Mouse (Mus musculus) cerebellum, adult 2 months (tissue): ENCODE measurements around the gene Klhl33.
"Not testable (repeated sequence)": the region's sequence is repeated elsewhere in the genome, so short reads cannot be mapped to it uniquely, and the experiment has no call there.

ENCODE experiments used
- CTCF ChIP-seq: fragments of 200-500 bp; IDR thresholded peaks from 2 replicates; pipeline ENCODE4 v1.5.1; 2011; ENCODE audit warnings: low read depth, mild to moderate bottlenecking, control low read depth, low read length, moderate library complexity, borderline replicate concordance; ENCODE audit not compliant: insufficient read depth
- POLR2A ChIP-seq: fragments of 200-500 bp; IDR thresholded peaks from 2 replicates; pipeline ENCODE4 v1.6.1; 2011; ENCODE audit warnings: low read length, control low read depth, borderline replicate concordance; ENCODE audit not compliant: insufficient read depth

DNA sequence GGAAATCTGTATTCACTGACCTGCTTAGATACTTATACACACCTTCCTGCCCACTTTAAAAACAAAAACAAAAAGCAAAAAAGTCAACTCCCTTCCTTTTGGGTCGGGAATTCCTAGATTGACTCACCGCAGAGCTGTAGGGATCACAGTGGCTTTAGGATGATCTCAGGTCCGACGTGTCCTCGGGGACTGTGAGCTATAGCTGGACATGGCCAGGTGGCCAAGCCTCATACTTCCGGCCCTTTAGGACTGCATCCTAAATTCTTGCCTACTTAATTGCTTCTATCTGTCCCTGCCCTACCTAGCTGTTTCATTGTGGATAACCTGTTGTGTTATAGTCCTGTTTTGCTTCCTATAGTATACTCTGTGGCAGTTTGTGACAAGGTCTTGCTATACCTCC lies 47.8 kb upstream of the Klhl33 start:
- TF ChIP-seq CTCF, POLR2A: not testable (repeated sequence)
